Mouse (Mus musculus) spleen, postnatal 36 days (tissue): ENCODE measurements at regions not wholly inside any gene's neighbourhood (a gene's known extent, or its start where the extent isn't known, plus 50 kb on each side); places are given as distances from the start of the nearest gene placed in this dataset.

ENCODE experiments used
- DNase-seq, 2 experiments: peaks; one replicate each; pipeline ENCODE4 v3.0.0; 2022; ENCODE audit warnings: low spot score in 2 of 2, mixed read lengths in 1 of 2

DNA sequence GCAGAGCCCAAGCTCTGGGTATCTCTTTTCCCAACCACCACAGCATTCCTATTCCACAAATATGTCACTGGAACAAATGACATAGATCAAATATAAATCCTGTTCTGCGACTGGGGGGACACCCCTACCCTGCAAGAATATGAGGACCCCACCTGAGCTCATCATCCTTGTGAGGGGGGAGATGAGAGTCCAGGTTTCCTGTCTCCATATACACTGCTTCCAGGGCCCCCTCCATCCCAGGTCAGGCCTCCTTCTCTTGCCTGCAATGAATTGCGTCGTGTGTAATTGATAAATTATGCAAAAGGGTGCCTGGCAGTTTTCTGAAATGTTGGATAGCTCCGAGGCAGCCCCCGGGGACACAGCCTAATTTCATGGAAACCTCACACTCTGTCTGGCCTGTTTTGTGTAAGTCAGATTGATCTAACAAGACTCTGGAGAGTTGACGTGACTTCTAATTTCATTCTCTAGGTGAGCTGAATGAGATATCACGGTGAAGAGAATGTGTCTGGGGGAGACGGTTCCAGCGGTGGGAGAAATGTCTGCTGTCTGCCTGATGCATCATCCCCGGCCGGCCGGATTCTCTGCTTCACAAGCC, 110.3 kb upstream of the Tle3 start:
- DNase-seq = no peak

DNA sequence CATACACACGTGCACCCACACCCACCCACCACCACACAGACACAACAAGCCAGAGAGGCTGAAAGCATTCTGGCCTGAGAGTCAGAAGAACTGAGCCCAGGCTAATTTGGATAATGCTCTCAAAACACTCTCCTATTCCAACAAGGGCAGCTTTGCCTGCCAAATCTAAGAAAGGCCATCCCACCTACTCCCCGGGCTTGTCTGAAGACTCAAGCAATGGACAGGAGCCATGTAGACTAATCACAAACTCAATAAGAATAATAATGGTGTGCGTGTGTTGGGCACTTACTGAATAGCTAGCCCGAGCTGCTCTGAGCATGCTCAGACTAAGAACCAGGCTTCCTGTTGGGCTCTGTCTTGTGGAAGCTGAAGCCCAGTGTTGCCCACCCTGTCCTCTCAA, 108.8 kb upstream of the Tle3 start:
- DNase-seq = no peak

DNA sequence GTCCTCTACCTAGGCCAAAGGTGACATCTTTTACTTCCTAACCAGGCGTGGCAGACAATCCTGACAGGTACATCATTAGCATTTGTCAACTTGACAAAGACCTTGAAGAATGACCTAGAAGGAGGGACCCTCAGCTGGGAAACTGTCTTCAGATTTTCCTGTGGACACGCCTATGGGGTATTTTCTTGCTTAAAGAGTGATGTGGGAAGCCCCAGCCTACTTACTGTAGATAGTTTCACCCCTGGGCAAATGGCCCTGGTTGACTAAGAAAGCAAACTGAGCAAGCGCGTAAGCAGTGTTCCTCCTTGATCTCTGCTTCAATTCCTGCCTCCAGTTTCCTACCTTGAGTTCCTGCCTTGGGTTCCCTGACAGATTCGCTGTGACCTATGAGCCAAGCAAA, 106.7 kb upstream of the Tle3 start:
- no peak for DNase-seq

DNA sequence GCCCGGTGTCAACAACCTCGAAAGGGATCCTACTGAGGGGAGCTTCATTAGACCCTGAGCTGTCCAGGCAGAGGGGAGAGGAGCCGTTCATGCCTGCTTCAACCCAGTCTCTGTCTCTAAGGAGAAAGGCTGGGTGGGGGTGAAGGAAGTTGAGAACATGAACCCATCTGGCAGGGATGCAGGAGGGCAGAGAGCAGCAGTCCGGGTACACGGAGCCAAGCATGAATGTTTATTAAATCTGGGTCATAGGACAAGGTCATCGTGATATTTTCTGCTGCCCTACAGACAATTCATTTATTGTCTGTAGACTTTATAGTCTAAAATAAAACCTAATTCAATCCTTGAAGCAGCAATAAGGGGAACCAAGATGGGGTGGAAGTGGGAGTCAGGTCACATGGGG, 105.2 kb upstream of the Tle3 start:
- no peak for DNase-seq

DNA sequence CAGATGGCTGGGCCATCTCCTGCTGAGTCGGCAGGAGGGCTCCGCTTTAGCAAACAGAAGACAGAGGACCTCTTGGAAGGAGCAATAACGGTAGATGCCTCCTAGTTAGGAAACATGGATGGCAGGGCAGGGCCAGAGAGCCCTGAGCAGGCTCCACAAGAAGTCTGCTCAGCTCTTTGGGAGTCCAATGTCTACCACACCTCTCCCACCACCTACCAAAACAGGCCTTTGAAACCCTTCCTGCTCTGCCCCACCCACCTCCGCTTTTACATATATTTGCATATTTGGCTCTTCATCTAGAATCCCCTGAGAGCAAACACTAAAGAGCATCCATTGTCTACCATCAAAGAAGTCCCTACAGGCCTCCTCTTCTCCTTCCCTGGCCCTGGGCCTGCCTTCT, 104.6 kb upstream of the Tle3 start:
- no peak for DNase-seq

DNA sequence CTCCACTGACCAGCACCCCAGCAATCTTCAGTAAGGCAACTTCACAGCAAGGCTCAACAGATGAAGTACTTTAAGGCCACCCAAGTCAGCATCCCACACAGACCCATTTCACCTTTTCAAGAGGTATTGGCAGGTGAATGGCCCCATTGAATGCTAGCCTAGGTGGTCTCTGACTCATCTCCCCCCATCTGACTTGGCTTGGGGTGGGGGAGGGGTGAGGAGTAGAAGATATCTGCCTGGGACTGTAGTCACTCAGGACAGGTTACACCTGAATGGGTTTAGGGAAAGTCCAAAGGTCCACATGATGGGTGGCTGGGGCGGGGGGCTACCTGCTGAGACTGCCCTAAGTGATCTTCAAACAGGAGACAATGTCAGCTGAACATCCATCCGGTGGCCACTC, 104.0 kb upstream of the Tle3 start:
- no peak for DNase-seq

DNA sequence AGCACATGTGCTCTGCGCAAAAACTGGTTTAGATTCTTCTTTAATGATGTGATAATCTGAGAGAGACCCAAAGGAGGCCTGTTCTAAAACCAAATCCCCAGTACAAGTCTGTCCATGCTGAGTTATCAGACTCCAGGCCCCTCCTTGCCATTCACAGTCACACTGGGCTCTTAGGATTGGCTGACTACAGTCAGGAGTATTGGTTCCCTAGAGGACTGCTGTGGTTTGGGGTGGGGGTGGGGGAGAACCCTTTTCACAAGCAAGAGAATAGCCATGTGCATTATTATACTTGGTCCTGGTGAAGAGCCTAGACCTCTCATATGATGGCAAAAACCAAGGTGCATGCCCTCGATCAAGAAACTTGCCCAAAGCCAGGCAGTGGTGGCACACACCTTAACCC, 103.5 kb upstream of the Tle3 start:
- DNase-seq = no peak

DNA sequence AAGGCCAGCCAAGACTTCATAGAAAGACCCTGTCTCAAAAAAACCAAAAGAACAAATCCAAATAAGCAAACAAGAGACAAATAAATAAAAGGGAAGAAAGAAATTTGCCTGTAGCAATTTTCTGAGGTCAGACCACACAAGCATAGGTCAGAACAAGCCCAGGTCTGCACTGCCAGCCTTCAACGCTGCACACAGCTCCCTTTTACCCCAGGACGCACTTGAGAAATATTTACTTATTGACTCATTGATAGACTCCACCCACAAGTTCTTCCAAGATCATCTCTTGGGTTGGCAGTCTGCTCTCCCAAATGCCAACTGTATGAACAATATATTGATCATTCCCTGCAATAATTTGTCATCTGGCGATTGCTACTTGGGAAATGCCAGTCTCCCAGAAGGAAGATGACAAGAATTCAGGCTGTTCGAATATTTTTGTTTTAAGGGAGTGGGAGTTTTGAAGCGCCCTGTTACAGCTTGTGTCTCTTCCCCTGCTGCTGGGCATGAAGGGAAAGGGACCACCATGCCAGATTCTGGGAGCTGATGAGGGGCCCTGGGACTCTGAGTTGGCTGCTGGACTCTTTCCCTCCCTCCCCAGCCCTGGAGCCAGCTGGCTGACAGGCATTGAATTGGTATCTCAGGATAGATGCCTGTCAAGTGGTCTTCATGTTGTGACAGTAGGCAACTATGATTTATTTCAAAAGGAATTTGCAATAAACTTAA, 102.9 kb upstream of the Tle3 start:
- no peak for DNase-seq

DNA sequence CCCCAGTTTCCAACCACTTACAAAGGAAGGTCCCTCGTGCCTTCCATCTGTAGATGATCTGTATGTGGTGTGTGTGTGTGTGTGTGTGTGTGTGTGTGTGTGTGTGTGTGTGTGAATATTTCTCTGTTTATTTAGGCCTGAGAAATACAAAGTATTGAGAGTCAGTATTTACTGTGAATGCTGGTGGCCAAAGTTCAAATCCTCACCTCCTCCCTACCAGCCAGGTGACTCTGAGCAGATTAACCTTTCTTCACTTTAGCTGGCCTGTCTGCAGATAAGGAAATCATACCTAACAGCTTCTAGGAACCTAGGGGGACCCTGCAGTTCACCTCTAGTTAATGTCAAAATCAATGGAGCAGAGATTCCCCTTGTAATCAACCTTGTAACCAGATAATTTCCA, 100.9 kb upstream of the Tle3 start:
- no peak for DNase-seq

DNA sequence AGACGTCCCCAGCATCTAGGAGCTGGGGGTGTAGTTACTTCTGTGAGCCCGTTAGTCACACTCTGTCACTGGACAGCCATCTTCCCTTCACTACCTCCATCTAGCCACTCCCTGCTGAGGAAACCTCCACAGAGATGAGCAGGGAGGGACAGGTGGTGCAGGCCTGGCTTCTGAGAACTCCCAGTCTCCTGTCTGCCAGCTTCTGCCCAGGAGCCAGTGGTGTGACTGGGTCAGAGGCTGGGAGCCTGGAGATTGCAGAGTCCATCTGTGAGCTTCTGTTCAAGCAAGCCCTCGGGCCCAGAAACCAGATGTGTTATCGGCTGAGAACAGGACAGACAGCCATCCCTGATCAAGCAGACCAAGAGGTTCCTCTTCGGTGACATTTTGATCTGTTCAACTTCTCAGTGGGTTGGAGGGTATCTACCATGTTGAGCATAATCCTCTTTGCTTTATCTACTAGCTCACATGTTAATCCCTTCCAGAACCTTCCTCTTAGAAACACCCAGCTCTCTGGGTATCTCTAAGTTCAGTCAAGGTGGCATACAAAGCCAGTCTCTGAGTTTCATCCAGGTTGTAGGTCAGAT, 100.3 kb upstream of the Tle3 start:
- no peak for DNase-seq

DNA sequence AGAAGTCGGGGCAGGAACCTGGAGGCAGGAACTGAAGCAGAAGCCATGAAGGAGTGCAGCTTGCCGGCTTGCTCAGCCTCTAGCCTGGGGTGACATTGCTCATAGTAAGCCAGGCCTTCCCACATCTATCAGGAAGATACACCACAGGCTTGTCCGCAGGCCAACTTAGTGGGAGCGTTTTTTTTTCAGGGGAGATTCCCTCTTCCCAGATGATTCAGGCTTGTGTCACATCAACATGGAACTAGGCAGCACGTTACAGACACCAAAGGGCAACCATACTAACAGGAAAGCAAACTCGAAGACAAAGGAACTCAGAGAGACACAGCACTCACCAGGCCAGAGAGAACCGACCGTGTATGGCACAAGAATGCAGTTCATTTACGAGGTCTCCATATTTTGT, 98.1 kb upstream of the Tle3 start:
- no peak for DNase-seq

DNA sequence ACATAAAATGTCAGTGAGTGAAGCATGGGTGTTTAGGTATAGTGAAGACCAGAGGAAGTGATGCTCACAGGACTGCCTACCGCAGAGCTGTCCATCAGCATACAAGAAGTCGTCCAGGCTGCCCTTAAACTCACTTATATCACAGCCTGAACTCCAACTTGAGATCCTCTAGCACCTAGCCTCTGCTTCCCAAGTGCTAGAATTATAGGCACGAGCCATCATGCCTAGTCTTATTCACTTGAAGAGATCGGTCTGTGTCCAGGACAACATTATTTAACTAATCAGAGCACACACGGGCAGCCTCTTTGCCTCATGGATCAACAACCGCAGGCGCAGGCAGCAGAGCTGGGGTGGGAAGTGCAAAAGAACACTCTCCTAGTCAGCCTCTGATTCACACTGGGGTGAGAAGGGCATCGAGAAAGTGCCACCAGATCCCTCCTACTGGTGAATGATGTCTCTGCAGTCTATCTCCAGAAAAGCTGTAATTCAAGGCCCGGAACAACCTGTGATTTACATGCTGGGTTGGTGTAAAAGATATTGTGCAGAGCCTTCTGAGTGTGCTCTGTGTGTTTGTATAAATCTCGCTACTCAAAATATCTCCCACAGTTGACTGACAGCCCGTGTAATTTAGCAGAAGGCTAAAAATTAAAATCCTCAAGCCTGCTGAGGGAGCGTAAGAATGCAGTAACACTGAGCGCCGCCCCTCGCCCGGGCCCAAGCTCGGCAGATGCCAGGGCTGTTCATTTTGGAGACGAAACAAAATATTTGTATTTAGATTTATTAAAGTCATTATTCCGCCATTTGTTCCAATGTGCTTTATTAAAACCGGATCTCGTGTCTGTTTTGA, 94.6 kb upstream of the Tle3 start:
- DNase-seq = peak; percentile 66 to 67

DNA sequence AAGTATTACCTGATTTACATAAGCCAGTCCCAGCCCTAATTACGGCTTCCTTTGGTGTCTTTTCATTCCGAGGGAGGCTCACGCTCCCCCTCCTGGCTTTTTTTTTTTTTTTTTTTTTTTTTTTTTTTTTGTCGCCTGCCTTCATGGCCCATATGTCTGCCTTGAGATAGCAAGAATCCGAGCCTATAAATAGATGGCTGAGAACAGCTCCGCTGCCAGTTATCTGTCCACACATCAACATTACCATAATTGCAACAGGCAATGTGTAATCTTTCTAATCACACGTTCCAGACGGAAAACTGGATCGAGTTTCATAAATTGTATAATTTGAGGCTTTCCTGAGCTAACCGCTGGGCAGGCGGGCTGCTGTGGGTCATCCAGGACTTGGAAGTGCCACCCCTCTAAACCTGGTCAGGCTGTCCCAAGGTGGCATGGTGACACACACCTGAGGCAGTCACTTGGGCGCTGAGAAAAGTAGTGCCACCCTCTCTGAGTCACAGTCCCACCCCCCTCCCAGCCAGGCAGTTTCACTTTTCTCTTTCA, 93.9 kb upstream of the Tle3 start:
- no peak for DNase-seq

DNA sequence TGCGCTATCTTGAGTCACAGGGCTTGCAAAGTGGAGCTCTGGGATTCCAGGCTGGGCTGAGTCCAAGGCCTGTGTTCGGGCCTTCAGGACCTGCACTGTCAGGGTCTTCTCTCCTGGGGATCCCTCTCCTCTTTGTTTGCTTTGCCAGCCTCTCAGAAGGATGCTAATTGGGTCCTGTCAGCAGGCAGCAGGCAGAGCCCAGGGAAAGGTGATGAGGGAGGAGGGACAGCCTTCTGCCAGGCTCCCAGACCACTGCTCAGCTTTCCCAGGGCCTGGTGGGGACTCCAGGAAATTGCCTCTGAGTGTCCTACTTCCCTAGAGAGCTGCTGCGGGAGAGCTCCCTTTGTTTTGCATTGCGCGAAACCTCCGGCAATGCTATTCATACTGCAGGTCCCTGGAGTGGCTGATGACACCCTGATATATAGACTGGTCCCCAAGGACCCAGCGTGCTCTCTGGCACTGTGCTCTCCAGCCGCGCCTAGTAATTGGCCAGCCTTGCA, 93.1 kb upstream of the Tle3 start:
- DNase-seq = no peak

DNA sequence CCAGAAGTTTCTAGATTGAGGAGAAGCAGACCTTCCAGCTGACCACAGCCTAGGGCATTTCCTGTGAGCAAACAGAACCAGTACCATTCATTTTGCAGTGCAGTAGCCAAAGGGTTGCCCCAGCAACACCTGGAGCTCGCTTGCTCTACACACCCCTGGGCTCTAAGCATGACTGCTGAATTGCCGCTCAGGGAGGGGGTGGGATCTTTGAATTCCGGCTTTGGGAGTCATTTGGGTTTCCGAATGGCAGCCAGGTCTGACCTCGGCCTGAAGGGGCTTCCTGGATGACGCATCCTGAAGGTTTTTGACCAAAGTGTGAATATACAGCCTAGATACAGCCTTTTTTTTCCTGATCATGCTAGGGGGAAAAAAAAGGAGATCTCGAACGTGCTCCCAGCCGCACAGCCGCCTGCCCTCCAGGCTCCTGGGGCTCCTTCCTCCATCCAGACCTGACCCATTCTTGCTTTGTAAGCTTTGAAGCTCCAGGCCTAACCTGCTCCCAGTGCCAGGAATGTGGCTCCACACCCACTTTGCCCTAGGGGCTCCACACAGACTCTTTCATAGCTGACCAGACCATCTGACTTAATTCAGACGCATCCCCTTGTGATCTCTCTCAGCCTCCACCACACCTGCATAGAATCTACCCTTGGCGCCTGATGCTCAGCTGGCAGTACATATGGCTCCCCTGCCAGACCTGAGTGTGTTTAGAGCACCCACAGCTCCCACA, 91.1 kb upstream of the Tle3 start:
- DNase-seq = no peak

DNA sequence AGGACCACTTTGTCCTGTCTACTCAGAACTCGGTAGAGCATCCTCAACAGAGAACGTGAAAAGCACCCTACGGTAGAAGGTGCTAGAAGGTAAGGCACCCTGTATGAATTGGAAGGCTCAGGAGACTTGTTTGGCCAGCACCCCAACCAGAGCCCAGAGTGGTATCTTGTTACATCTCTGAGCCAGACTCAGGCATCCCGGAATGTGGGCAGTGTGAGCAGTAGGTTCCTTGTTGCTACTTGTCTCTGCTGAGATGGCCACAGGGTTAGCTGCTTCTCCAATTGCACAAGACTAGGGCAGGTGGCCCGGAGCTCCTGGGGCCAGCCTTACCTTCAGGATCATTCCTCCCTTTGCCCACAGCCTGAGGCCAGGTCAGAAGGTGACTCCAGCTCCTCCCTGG, 88.9 kb upstream of the Tle3 start:
- DNase-seq = no peak

DNA sequence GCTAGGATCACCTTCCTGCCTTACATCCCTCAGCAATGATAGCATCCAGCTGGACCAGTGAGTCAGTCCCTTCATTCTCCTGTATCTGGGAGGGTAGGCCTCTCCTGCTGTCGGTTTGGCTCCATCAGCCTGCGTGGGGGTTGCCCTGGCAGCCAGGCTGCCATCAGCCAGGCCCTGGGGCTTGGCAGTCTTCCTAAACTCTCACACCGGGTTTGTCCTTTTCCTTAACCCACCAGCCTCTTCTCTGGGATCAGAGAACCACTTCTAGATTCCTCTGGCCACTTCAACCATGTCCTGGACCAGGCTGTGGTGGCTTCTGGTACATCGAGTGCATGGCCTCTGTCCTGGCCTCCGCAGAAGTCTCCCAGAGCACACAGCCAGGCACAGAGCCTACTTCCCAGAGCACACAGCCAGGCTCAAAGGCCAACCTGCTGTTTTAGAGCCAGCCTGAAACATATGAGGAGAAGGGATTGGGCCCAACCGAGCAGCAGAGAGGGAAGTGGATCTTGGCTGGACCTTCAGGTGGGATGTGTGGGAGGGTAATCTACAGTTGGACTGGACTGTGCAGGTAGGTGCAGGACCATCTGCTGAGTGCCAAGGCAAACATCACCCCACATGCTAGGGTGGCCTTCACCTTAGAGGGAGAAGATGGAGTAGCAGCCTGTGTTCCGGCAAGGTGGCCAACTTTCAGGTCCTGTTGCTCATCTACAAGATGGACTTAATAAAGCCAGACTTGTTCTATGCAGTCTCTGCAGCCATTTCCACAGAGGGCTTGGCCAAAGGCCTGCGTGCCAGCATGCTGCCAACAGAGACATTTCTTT, 87.8 kb upstream of the Tle3 start:
- no peak for DNase-seq

DNA sequence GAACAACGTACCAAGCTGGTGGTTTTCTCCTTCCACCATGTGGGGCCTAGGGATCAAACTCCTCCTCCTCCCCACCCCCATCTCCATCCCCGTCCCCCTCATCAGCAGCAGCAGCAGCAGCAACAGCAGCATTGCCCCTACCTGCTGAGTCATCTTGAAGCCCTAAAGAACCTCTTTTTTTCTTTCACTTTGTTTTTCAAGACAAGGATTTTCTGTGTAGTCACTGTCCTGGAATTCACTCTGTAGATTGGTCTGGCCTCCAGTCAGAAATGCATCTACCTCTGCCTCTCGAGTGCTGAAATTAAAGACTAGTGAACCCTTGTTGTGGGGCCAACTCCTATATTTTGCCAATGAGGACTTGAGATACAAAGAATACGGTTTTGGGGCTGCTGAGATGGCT, 85.6 kb upstream of the Tle3 start:
- DNase-seq = no peak

DNA sequence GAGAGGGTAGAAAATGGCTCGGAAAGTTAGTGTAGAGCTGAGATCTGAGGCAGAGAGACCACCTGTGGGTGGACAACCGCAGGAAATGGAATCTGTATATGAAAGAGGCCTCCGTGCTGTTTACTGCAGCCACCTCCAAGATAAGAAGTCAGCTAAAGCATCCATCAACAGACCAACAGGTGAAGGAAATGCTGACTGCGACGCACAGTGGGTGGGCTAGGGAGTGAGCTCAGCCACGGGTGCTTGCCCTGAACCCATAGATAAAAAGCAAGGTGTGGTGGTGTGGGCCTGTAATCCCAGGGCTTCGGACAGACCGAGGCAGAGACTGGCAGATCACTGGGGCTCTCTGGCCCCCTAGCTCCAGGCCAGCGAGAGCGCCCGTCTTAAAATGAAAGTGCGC, 83.0 kb upstream of the Tle3 start:
- no peak for DNase-seq

DNA sequence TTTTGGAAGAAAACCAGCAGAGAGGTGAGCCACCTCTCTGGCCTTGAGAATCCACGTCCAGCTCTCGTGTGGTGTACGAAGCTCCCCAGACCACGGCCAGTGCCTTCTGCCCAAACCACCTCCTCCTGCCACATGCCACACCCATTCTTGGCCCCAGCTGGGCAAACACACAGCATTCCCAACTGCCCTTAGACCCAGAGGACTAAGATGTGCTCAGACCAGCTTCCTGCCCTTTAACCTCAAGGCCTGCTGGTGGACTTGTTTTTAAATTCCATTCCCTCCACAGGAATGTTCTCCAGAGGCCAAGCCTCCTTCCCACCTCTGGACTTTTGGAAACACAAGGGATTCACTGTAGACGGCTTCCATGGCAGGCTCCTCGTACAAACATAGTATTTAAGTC, 82.5 kb upstream of the Tle3 start:
- no peak for DNase-seq

DNA sequence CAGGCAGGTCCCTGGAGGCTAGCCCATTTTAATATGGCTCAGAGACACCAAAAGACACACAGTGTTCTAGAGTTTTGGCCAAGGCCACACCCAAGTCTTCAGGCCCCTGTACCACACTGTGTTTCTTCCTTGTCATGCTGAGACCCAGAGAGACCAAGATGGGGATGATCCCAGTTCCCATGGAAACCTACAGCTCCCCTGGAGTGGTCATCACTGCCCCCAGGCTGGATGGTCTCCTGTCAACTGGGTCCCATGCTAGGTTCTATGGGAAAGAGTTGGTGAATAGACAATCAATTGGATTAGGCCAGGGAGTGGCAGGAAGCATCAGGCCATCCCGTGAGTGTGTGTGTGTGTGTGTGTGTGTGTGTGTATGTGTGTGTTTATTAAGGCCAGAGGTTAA, 80.5 kb upstream of the Tle3 start:
- DNase-seq = no peak
